Mouse (Mus musculus) limb, embryonic 15.5 days (tissue): Measurements from ENCODE around the gene Fcgbp. TPM values are rescaled to one million over a fixed set of nuclear protein-coding genes. Genes with fewer than 3 reads are reported as not detected.
"Not testable (repeated sequence)": the region's sequence is repeated elsewhere in the genome, so short reads cannot be mapped to it uniquely, and the experiment has no call there.

Source experiments
- ATAC-seq: fragments of 200-750 bp; cut with Nextera tagmentation; 2 replicates; pipeline ENCODE4 v1.8.0; 2017; ENCODE audit warnings: low read depth, moderate TSS enrichment; ENCODE audit not compliant: insufficient number of reproducible peaks, low FRiP score, low TSS enrichment
- H3K27ac ChIP-seq: fragments of 300-500 bp; sonication (generic); 2 replicates; pipeline ENCODE4 v1.5.1; 2015; ENCODE audit warnings: moderate library complexity, mild to moderate bottlenecking, inconsistent platforms
- H3K27me3 ChIP-seq: fragments of 300-500 bp; sonication (generic); 2 replicates; pipeline ENCODE4 v1.6.1; 2015; ENCODE audit warnings: inconsistent platforms
- H3K36me3 ChIP-seq: fragments of 300-500 bp; sonication (generic); 2 replicates; pipeline ENCODE4 v1.6.1; 2015; ENCODE audit warnings: inconsistent platforms
- H3K4me1 ChIP-seq: fragments of 300-500 bp; sonication (generic); 2 replicates; pipeline ENCODE4 v1.6.1; 2015; ENCODE audit warnings: inconsistent platforms
- H3K4me2 ChIP-seq: fragments of 300-500 bp; sonication (generic); 2 replicates; pipeline ENCODE4 v1.6.1; 2015; ENCODE audit warnings: mild to moderate bottlenecking, inconsistent platforms
- H3K4me3 ChIP-seq: fragments of 300-500 bp; sonication (generic); 2 replicates; pipeline ENCODE4 v1.5.1; 2015; ENCODE audit warnings: mild to moderate bottlenecking, inconsistent platforms
- H3K9ac ChIP-seq: fragments of 300-500 bp; sonication (generic); 2 replicates; pipeline ENCODE4 v1.6.1; 2015; ENCODE audit warnings: inconsistent platforms
- H3K9me3 ChIP-seq: fragments of 300-500 bp; sonication (generic); 2 replicates; pipeline ENCODE4 v1.6.1; 2016; ENCODE audit warnings: inconsistent platforms
- WGBS: fragments of 180-500 bp; shearing (Covaris S2); methylation state at CpG from one replicate; pipeline ENCODE4 v1.1.7; 2015; 5-methylcytosine and 5-hydroxymethylcytosine counted together
- polyA plus RNA-seq: library from polyadenylated mRNA; unstranded; fragments of >200 nt; fragmentation: Nextera tagmentation; extraction: Ambion mirVana; gene quantifications from 2 replicates; pipeline ENCODE4 v1.2.1, GENCODE M21; 2015

The Fcgbp gene
- polyA plus RNA-seq, 1 experiment from 2014 or later, result 0.13 TPM

- WGBS, result 95% methylated on average over 16 of the region's 16 CpGs
- H3K4me3 ChIP-seq, result no peak overlapping the region
- ATAC-seq, result no peak
- no peak overlapping the region for H3K4me2 ChIP-seq
- H3K4me1 ChIP-seq, result no peaks in the 10 kb centered on the region
- H3K36me3 ChIP-seq, result no peaks in the 10 kb centered on the region
- H3K27me3 ChIP-seq, result peaks cover 3% of the 10 kb centered on the region; the same call in 1 of the 2 replicates
- no peak overlapping the region for H3K27ac ChIP-seq
- H3K9ac ChIP-seq, result no peak overlapping the region
- 0 out of 2 replicates have a peak, but pooled peaks cover 6% of the 10 kb centered on the region for H3K9me3 ChIP-seq
Measured at GRCm38 (mm10) chr7:28099101-28099500, 28.1 kb downstream of the Fcgbp start.

GRCm38 (mm10) chr7:28100596-28101590, 29.9 kb downstream of the Fcgbp start:
- peaks cover 4% of the 10 kb centered on the region; the same call in 1 of the 2 replicates for H3K4me1 ChIP-seq
- H3K27me3 ChIP-seq, result peaks cover 7% of the 10 kb centered on the region; the same call in 1 of the 2 replicates
- H3K4me3 ChIP-seq, result no peak overlapping the region
- no peak for ATAC-seq
- no peaks in the 10 kb centered on the region for H3K36me3 ChIP-seq
- no peak overlapping the region for H3K4me2 ChIP-seq
- no peak overlapping the region for H3K9ac ChIP-seq
- 0 out of 2 replicates have a peak, but pooled peaks cover 6% of the 10 kb centered on the region for H3K9me3 ChIP-seq
- H3K27ac ChIP-seq, result no peak overlapping the region
- 65% methylated on average over 17 of the region's 17 CpGs for WGBS

GRCm38 (mm10) chr7:28102936-28103335, 31.9 kb downstream of the Fcgbp start:
- H3K9me3 ChIP-seq, H3K4me2 ChIP-seq, H3K36me3 ChIP-seq, H3K4me1 ChIP-seq, ATAC-seq, H3K27me3 ChIP-seq, H3K4me3 ChIP-seq, H3K9ac ChIP-seq, H3K27ac ChIP-seq: not testable (repeated sequence)
- 39% methylated on average over 5 of the region's 5 CpGs for WGBS

- Histone ChIP-seq H3K4me3 (0 out of 2 replicates have a peak overlapping the region, but pooled peaks have one; percentile 10), H3K4me2 (peak overlapping the region; percentile 34), H3K9ac (no peak overlapping the region), H3K36me3 (no peaks in the 10 kb centered on the region), H3K27me3 (peaks cover 7% of the 10 kb centered on the region; the same call in 1 of the 2 replicates), H3K9me3 (no peaks in the 10 kb centered on the region), H3K4me1 (peaks cover 4% of the 10 kb centered on the region; the same call in 1 of the 2 replicates), H3K27ac (no peak overlapping the region)
- WGBS, result 3% methylated on average over 23 of the region's 23 CpGs
- no peak for ATAC-seq
Measured at GRCm38 (mm10) chr7:28104670-28105069, 33.6 kb downstream of the Fcgbp start.

GRCm38 (mm10) chr7:28106241-28106640, 35.2 kb downstream of the Fcgbp start:
- Histone ChIP-seq H3K9ac (no peak overlapping the region), H3K9me3 (no peaks in the 10 kb centered on the region), H3K4me2 (no peak overlapping the region), H3K36me3 (no peaks in the 10 kb centered on the region), H3K27me3 (peaks cover 7% of the 10 kb centered on the region; the same call in 1 of the 2 replicates), H3K4me1 (peaks cover 4% of the 10 kb centered on the region; the same call in 1 of the 2 replicates), H3K27ac (no peak overlapping the region), H3K4me3 (no peak overlapping the region)
- no peak for ATAC-seq
- WGBS, result 88% methylated on average over 11 of the region's 11 CpGs

GRCm38 (mm10) chr7:28114648-28115047, 43.6 kb downstream of the Fcgbp start:
- Histone ChIP-seq H3K36me3 (no peaks in the 10 kb centered on the region), H3K27me3 (no peaks in the 10 kb centered on the region), H3K9me3 (no peaks in the 10 kb centered on the region), H3K4me2 (no peak overlapping the region), H3K9ac (no peak overlapping the region), H3K27ac (no peak overlapping the region), H3K4me1 (no peaks in the 10 kb centered on the region), H3K4me3 (no peak overlapping the region)
- no peak for ATAC-seq
- WGBS, result 79% methylated on average over 2 of the region's 2 CpGs

- Histone ChIP-seq H3K4me1 (no peaks in the 10 kb centered on the region), H3K27ac (no peak within 1 kb of the TSS), H3K4me3 (no peak within 1 kb of the TSS), H3K36me3 (no peaks in the 10 kb centered on the region), H3K9ac (no peak within 1 kb of the TSS), H3K4me2 (no peak within 1 kb of the TSS), H3K9me3 (no peaks in the 10 kb centered on the region), H3K27me3 (no peaks in the 10 kb centered on the region)
- ATAC-seq, result no peak
- 82% methylated on average over 5 of the region's 5 CpGs for WGBS
Measured at GRCm38 (mm10) chr7:28129166-28129565, 58.1 kb downstream of the Fcgbp start, which contains the start of gene 9530053A07Rik. Gene 9530053A07Rik, plus strand, starts transcription at chr7:28129466.

- no peak overlapping the region for H3K27ac ChIP-seq
- no peak overlapping the region for H3K4me2 ChIP-seq
- H3K9ac ChIP-seq, result no peak overlapping the region
- ATAC-seq, result no peak
- WGBS, result 61% methylated on average over 5 of the region's 5 CpGs
- H3K4me3 ChIP-seq, result no peak overlapping the region
- H3K27me3 ChIP-seq, result no peaks in the 10 kb centered on the region
- no peaks in the 10 kb centered on the region for H3K9me3 ChIP-seq
- H3K36me3 ChIP-seq, result no peaks in the 10 kb centered on the region
- no peaks in the 10 kb centered on the region for H3K4me1 ChIP-seq
Measured at GRCm38 (mm10) chr7:28137613-28138012, 66.6 kb downstream of the Fcgbp start.

GRCm38 (mm10) chr7:28148263-28148662, 77.2 kb downstream of the Fcgbp start:
- ATAC-seq, result no peak
- Histone ChIP-seq H3K9me3 (peaks cover 4% of the 10 kb centered on the region; the same call in 1 of the 2 replicates), H3K4me3 (no peak overlapping the region), H3K27me3 (no peaks in the 10 kb centered on the region), H3K4me1 (no peaks in the 10 kb centered on the region), H3K4me2 (no peak overlapping the region), H3K9ac (no peak overlapping the region), H3K36me3 (no peaks in the 10 kb centered on the region), H3K27ac (no peak overlapping the region)
- WGBS, result 23% methylated on average over 3 of the region's 3 CpGs

GRCm38 (mm10) chr7:28149841-28150240, 78.8 kb downstream of the Fcgbp start:
- no peaks in the 10 kb centered on the region for H3K9me3 ChIP-seq

GRCm38 (mm10) chr7:28151584-28152221, 80.7 kb downstream of the Fcgbp start:
- no peaks in the 10 kb centered on the region for H3K9me3 ChIP-seq
- H3K4me1 ChIP-seq, result no peaks in the 10 kb centered on the region
- no peaks in the 10 kb centered on the region for H3K27me3 ChIP-seq
- 0 out of 2 replicates have a peak overlapping the region, but pooled peaks have one; percentile 14 for H3K9ac ChIP-seq
- no peak overlapping the region for H3K4me3 ChIP-seq
- H3K4me2 ChIP-seq, result no peak overlapping the region
- ATAC-seq, result no peak
- WGBS, result 15% methylated on average over 13 of the region's 13 CpGs
- H3K36me3 ChIP-seq, result no peaks in the 10 kb centered on the region
- no peak overlapping the region for H3K27ac ChIP-seq

More at GRCm38 (mm10) chr7:28149841-28150240, 78.8 kb downstream of the Fcgbp start:
- WGBS, result 87% methylated on average over 1 of the region's 1 CpGs
- Histone ChIP-seq H3K27ac (no peak overlapping the region), H3K4me3 (no peak overlapping the region), H3K36me3 (no peaks in the 10 kb centered on the region), H3K4me1 (no peaks in the 10 kb centered on the region), H3K27me3 (no peaks in the 10 kb centered on the region), H3K9ac (no peak overlapping the region), H3K4me2 (no peak overlapping the region)
- ATAC-seq, result no peak

GRCm38 (mm10) chr7:28153595-28153994, 82.6 kb downstream of the Fcgbp start:
- not testable (repeated sequence) for ATAC-seq, H3K9me3 ChIP-seq, H3K27me3 ChIP-seq, H3K4me3 ChIP-seq, H3K36me3 ChIP-seq, H3K4me1 ChIP-seq, H3K9ac ChIP-seq, H3K27ac ChIP-seq, H3K4me2 ChIP-seq
- WGBS, result 40% methylated on average over 5 of the region's 5 CpGs
